Mouse (Mus musculus): Measurements from ENCODE around the gene Lin7a. TPM values are rescaled to one million over a fixed set of nuclear protein-coding genes. Genes with fewer than 3 reads are reported as not detected.

Lin7a gene
- total and polyA plus RNA-seq, 3 experiments = not detected

DNA sequence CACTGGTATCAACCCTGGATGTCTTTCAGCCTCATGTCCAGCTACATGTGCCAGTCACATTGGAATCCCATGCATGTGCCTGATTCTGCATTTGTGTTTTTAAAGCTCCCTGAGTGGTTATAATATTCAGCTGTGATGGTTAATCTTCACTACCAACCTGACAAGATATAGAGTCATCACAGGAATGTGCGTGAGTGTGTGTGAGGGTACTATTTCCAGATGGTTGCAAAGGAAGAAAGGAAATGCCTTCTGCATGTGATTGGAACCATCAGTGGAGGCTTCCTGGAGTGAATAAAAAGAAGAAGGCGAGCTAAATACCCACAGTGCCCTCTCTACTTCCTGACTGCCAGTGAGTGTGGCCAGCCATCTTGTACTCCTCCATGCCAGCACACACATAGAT lies 48.2 kb downstream of the Lin7a start:
- no peaks in the 10 kb centered on the region for H3K36me3 ChIP-seq (replicated peaks in 1 of 2; ENCODE audit: control insufficient read depth in 1 of 2, insufficient read depth in 1 of 2, low read length in 1 of 2)
- in situ Hi-C loops (cut with MboI; ENCODE audit: low pct_ligation_motif_present, low pct_unique_long_range_greater_than_20kb, low sequenced_read_pairs) (no loop called here), dilution Hi-C loops (cut with MboI; ENCODE audit: extremely low pct_ligation_motif_present, extremely low pct_unique_long_range_greater_than_20kb, low sequenced_read_pairs) (no loop called here)
- H3K4me1 ChIP-seq (ENCODE audit: control insufficient read depth in 1 of 2, insufficient read depth in 2 of 2) = no peaks in the 10 kb centered on the region
- no peak overlapping the region for H3K9ac ChIP-seq (ENCODE audit: insufficient read depth, low read depth)
- no peak overlapping the region for H3K4me2 ChIP-seq (ENCODE audit: insufficient read depth, low read depth, poor library complexity, severe bottlenecking)
- no peaks in the 10 kb centered on the region for H3K27me3 ChIP-seq (replicated peaks)
- H3K4me3 ChIP-seq (replicated peaks in 1 of 3; ENCODE audit: low read depth in 2 of 3, low read length in 2 of 3, poor library complexity in 1 of 3) = no peak overlapping the region
- DNase-seq (ENCODE audit: extremely low read depth) = no peak
- no peak for TF ChIP-seq GABPA (IDR thresholded peaks at IDR 0.05; ENCODE audit: insufficient replicate concordance, low read depth, low read length)
- TF ChIP-seq ZKSCAN1 (IDR thresholded peaks at IDR 0.05; ENCODE audit: borderline replicate concordance, low read depth, low read length) = no peak
- TF ChIP-seq BHLHE40 (IDR thresholded peaks at IDR 0.05; ENCODE audit: low read depth, low read length) = no peak
- no peak for TF ChIP-seq RCOR1 (conservative IDR thresholded peaks at IDR 0.05; ENCODE audit: low read depth, low read length)
- TF ChIP-seq SMC3 (IDR thresholded peaks at IDR 0.05; ENCODE audit: low read depth, low read length) = no peak
- TF ChIP-seq TBP (conservative IDR thresholded peaks at IDR 0.05; ENCODE audit: low read depth, low read length) = no peak
- TF ChIP-seq MAX (IDR thresholded peaks at IDR 0.05; ENCODE audit: low read length) = no peak
- TF ChIP-seq TCF12 (IDR thresholded peaks at IDR 0.05; ENCODE audit: low read depth, low read length) = no peak
- TF ChIP-seq PAX5 (IDR thresholded peaks at IDR 0.05; ENCODE audit: low read length) = no peak
- no peak for TF ChIP-seq CHD2 (IDR thresholded peaks at IDR 0.05; ENCODE audit: low read length)
- no peak for TF ChIP-seq UBTF (IDR thresholded peaks at IDR 0.05; ENCODE audit: low read depth, low read length)
- H3K9me3 ChIP-seq (replicated peaks; ENCODE audit: low read length) = peaks cover 31% of the 10 kb centered on the region
- H3K79me2 ChIP-seq (replicated peaks; ENCODE audit: control insufficient read depth, extremely low read depth, insufficient read depth, poor library complexity, severe bottlenecking) = no peaks in the 10 kb centered on the region
- H3K27ac ChIP-seq (ENCODE audit: insufficient read depth, low read depth) = no peak overlapping the region

DNA sequence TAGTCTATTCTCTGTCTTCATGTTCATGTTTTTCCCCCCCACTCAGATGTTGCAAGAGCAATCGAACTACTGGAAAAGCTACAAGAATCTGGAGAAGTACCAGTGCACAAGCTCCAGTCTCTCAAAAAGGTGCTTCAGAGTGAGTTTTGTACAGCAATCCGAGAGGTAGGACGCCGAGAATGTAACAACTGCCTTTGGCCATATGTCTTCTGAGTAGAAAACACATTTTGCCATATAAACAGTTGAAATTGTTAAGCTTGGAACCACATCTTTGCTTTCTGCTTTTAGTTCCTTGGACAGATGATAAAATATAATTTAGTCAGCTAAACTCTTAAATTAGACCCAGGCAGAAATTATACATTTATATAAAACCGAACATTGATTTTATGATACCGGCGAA lies 52.4 kb downstream of the Lin7a start:
- no peaks in the 10 kb centered on the region for H3K79me2 ChIP-seq (replicated peaks; ENCODE audit: control insufficient read depth, extremely low read depth, insufficient read depth, poor library complexity, severe bottlenecking)
- H3K4me2 ChIP-seq (ENCODE audit: insufficient read depth, low read depth, poor library complexity, severe bottlenecking) = no peak overlapping the region
- TF ChIP-seq CTCF (conservative IDR thresholded peaks at IDR 0.05 in 1 of 2, IDR thresholded peaks at IDR 0.05 in 1 of 2; ENCODE audit: low read depth in 2 of 2, low read length in 2 of 2) (no peak), ZNF384 (IDR thresholded peaks at IDR 0.05; ENCODE audit: low read depth, low read length) (no peak), MYC (IDR thresholded peaks at IDR 0.05; ENCODE audit: low read depth, low read length) (no peak), CHD2 (IDR thresholded peaks at IDR 0.05; ENCODE audit: low read length) (no peak), ELF1 (IDR thresholded peaks at IDR 0.05; ENCODE audit: low read depth, low read length) (no peak), UBTF (IDR thresholded peaks at IDR 0.05; ENCODE audit: low read depth, low read length) (no peak), MAZ (IDR thresholded peaks at IDR 0.05; ENCODE audit: low read depth, low read length) (no peak), BHLHE40 (IDR thresholded peaks at IDR 0.05; ENCODE audit: low read depth, low read length) (no peak), JUND (conservative IDR thresholded peaks at IDR 0.05; ENCODE audit: low read depth, low read length) (no peak), E2F4 (IDR thresholded peaks at IDR 0.05; ENCODE audit: insufficient replicate concordance, low read depth, low read length) (no peak), USF1 (IDR thresholded peaks at IDR 0.05; ENCODE audit: low read depth, low read length) (no peak), NRF1 (IDR thresholded peaks at IDR 0.05; ENCODE audit: low read depth, low read length) (no peak), MAFK (IDR thresholded peaks at IDR 0.05; ENCODE audit: insufficient replicate concordance, low read length) (no peak), POLR2AphosphoS2 (IDR thresholded peaks at IDR 0.05; ENCODE audit: low read depth, low read length) (no peak)
- no peak overlapping the region for H3K9ac ChIP-seq (ENCODE audit: insufficient read depth, low read depth)
- no peak for DNase-seq (ENCODE audit: extremely low read depth)
- dilution Hi-C loops (cut with MboI; ENCODE audit: extremely low pct_ligation_motif_present, extremely low pct_unique_long_range_greater_than_20kb, low sequenced_read_pairs) (no loop called here), in situ Hi-C loops (cut with MboI; ENCODE audit: low pct_ligation_motif_present, low pct_unique_long_range_greater_than_20kb, low sequenced_read_pairs) (no loop called here)
- H3K4me1 ChIP-seq (ENCODE audit: control insufficient read depth in 1 of 2, insufficient read depth in 2 of 2) = no peaks in the 10 kb centered on the region
- H3K27me3 ChIP-seq (replicated peaks) = no peaks in the 10 kb centered on the region
- H3K36me3 ChIP-seq (replicated peaks in 1 of 2; ENCODE audit: control insufficient read depth in 1 of 2, insufficient read depth in 1 of 2, low read length in 1 of 2) = no peaks in the 10 kb centered on the region
- H3K4me3 ChIP-seq (replicated peaks in 1 of 3; ENCODE audit: low read depth in 2 of 3, low read length in 2 of 3, poor library complexity in 1 of 3) = no peak overlapping the region
- peaks cover 20% of the 10 kb centered on the region for H3K9me3 ChIP-seq (replicated peaks; ENCODE audit: low read length)
- no peak overlapping the region for H3K27ac ChIP-seq (ENCODE audit: insufficient read depth, low read depth)
